Mouse (Mus musculus) lung, embryonic 14.5 days (tissue): ENCODE results near the gene Rusc2. TPM values are rescaled to one million over a fixed set of nuclear protein-coding genes. Genes with fewer than 3 reads are reported as not detected.

Experiments
- ATAC-seq: fragments of 200-750 bp; cut with Nextera tagmentation; 2 replicates; pipeline ENCODE4 v1.8.0; 2017; ENCODE audit warnings: mild to moderate bottlenecking, moderate TSS enrichment, moderate library complexity; ENCODE audit not compliant: insufficient read depth
- DNase-seq: peaks from one replicate; pipeline ENCODE4 v3.0.0-alpha.2; 2015
- H3K27ac ChIP-seq: fragments of 300-500 bp; sonication (generic); 2 replicates; pipeline ENCODE4 v1.5.1; 2014; ENCODE audit warnings: low read depth, mild to moderate bottlenecking, moderate library complexity
- H3K27me3 ChIP-seq: fragments of 300-500 bp; sonication (generic); 2 replicates; pipeline ENCODE4 v1.6.1; 2014; ENCODE audit warnings: low read length, control low read depth; ENCODE audit not compliant: insufficient read depth
- H3K36me3 ChIP-seq: fragments of 300-500 bp; sonication (generic); 2 replicates; pipeline ENCODE4 v1.6.1; 2014; ENCODE audit warnings: control low read depth; ENCODE audit not compliant: insufficient read depth
- H3K4me1 ChIP-seq: fragments of 300-500 bp; sonication (generic); 2 replicates; pipeline ENCODE4 v1.6.1; 2014; ENCODE audit warnings: antibody characterized with exemption, control low read depth; ENCODE audit not compliant: insufficient read depth
- H3K4me2 ChIP-seq: fragments of 300-500 bp; sonication (generic); 2 replicates; pipeline ENCODE4 v1.6.1; 2014; ENCODE audit warnings: mild to moderate bottlenecking
- H3K4me3 ChIP-seq: fragments of 300-500 bp; sonication (generic); 2 replicates; pipeline ENCODE4 v1.5.1; 2014; ENCODE audit warnings: low read depth, low read length
- H3K9ac ChIP-seq: fragments of 300-500 bp; sonication (generic); 2 replicates; pipeline ENCODE4 v1.6.1; 2014
- H3K9me3 ChIP-seq: fragments of 300-500 bp; sonication (generic); 2 replicates; pipeline ENCODE4 v1.6.1; 2016; ENCODE audit warnings: low read depth, low read length, control low read depth
- CTCF ChIP-seq: IDR thresholded peaks from 2 replicates; pipeline ENCODE4 v1.5.1; 2016; ENCODE audit warnings: antibody characterized with exemption, low read depth
- WGBS: fragments of 180-500 bp; shearing (Covaris S2); extraction: QIAGEN DNeasy Blood & Tissue Kit; methylation state at CpG from one replicate; pipeline ENCODE4 v1.1.7; 2014; 5-methylcytosine and 5-hydroxymethylcytosine counted together
- polyA plus RNA-seq: library from polyadenylated mRNA; unstranded; fragments of >200 nt; fragmentation: Nextera tagmentation; extraction: Ambion mirVana; gene quantifications from 2 replicates; pipeline ENCODE4 v1.2.1, GENCODE M21; 2014

The Rusc2 gene
- polyA plus RNA-seq, 1 experiment from 2014 or later: 5.0 TPM

- Histone ChIP-seq H3K4me3 (no peak overlapping the region), H3K27ac (no peak overlapping the region), H3K36me3 (peaks cover 64% of the 10 kb centered on the region), H3K27me3 (0 out of 2 replicates have a peak, but pooled peaks cover 6% of the 10 kb centered on the region), H3K9ac (no peak overlapping the region), H3K9me3 (no peaks in the 10 kb centered on the region), H3K4me1 (peaks cover 3% of the 10 kb centered on the region; the same call in 1 of the 2 replicates), H3K4me2 (no peak overlapping the region)
- 2% methylated on average over 6 of the region's 6 CpGs for WGBS
- peak; percentile 96 for TF ChIP-seq CTCF
- peak; percentile 96 for DNase-seq
- peak; percentile 28; the same call in 1 of the 2 replicates for ATAC-seq
Measured at GRCm38 (mm10) chr4:43420305-43420704, 38.5 kb downstream of the Rusc2 start.

GRCm38 (mm10) chr4:43421632-43422240, 40.0 kb downstream of the Rusc2 start:
- H3K27ac ChIP-seq: no peak overlapping the region
- H3K9me3 ChIP-seq: no peaks in the 10 kb centered on the region
- peaks cover 3% of the 10 kb centered on the region; the same call in 1 of the 2 replicates for H3K4me1 ChIP-seq
- H3K9ac ChIP-seq: no peak overlapping the region
- ATAC-seq (no peak), DNase-seq (no peak)
- WGBS: 77% methylated on average over 28 of the region's 28 CpGs
- H3K27me3 ChIP-seq: peaks cover 15% of the 10 kb centered on the region
- H3K4me3 ChIP-seq: no peak overlapping the region
- no peak overlapping the region for H3K4me2 ChIP-seq
- no peak for TF ChIP-seq CTCF
- peaks cover 63% of the 10 kb centered on the region for H3K36me3 ChIP-seq

- no peak for DNase-seq
- peaks cover 56% of the 10 kb centered on the region for H3K36me3 ChIP-seq
- ATAC-seq: no peak
- H3K9ac ChIP-seq: no peak overlapping the region
- no peaks in the 10 kb centered on the region for H3K9me3 ChIP-seq
- H3K27ac ChIP-seq: no peak overlapping the region
- H3K4me3 ChIP-seq: no peak overlapping the region
- 83% methylated on average over 20 of the region's 20 CpGs for WGBS
- H3K4me1 ChIP-seq: peaks cover 3% of the 10 kb centered on the region; the same call in 1 of the 2 replicates
- no peak for TF ChIP-seq CTCF
- H3K4me2 ChIP-seq: no peak overlapping the region
- H3K27me3 ChIP-seq: peaks cover 31% of the 10 kb centered on the region
Measured at GRCm38 (mm10) chr4:43423267-43423934, 41.6 kb downstream of the Rusc2 start.

- ATAC-seq (no peak), DNase-seq (no peak)
- Histone ChIP-seq H3K4me2 (no peak overlapping the region), H3K4me3 (no peak overlapping the region), H3K27me3 (peaks cover 37% of the 10 kb centered on the region), H3K9me3 (no peaks in the 10 kb centered on the region), H3K27ac (no peak overlapping the region), H3K36me3 (peaks cover 53% of the 10 kb centered on the region), H3K4me1 (peaks cover 3% of the 10 kb centered on the region; the same call in 1 of the 2 replicates), H3K9ac (no peak overlapping the region)
- WGBS: 72% methylated on average over 9 of the region's 9 CpGs
- TF ChIP-seq CTCF: no peak
Measured at GRCm38 (mm10) chr4:43424072-43424471, 42.3 kb downstream of the Rusc2 start.

- Histone ChIP-seq H3K4me3 (no peak overlapping the region), H3K27ac (no peak overlapping the region), H3K9me3 (no peaks in the 10 kb centered on the region), H3K36me3 (peaks cover 50% of the 10 kb centered on the region), H3K9ac (no peak overlapping the region), H3K27me3 (peaks cover 37% of the 10 kb centered on the region), H3K4me2 (peak overlapping the region; percentile 36), H3K4me1 (0 out of 2 replicates have a peak, but pooled peaks cover under 1% of the 10 kb centered on the region)
- ATAC-seq (no peak), DNase-seq (no peak)
- WGBS: 35% methylated on average over 14 of the region's 14 CpGs
- TF ChIP-seq CTCF: no peak
Measured at GRCm38 (mm10) chr4:43425197-43425596, 43.4 kb downstream of the Rusc2 start.

GRCm38 (mm10) chr4:43425648-43426380, 44.0 kb downstream of the Rusc2 start:
- DNase-seq (peak; percentile 34), ATAC-seq (peak; percentile 36; the same call in 1 of the 2 replicates)
- peak overlapping the region; percentile 4; the same call in 1 of the 2 replicates for H3K9ac ChIP-seq
- peak overlapping the region; percentile 36 for H3K4me2 ChIP-seq
- peaks cover 50% of the 10 kb centered on the region for H3K36me3 ChIP-seq
- H3K4me3 ChIP-seq: no peak overlapping the region
- no peak for TF ChIP-seq CTCF
- no peak overlapping the region for H3K27ac ChIP-seq
- peaks cover 37% of the 10 kb centered on the region for H3K27me3 ChIP-seq
- no peaks in the 10 kb centered on the region for H3K9me3 ChIP-seq
- WGBS: 28% methylated on average over 31 of the region's 31 CpGs
- no peaks in the 10 kb centered on the region for H3K4me1 ChIP-seq

- Histone ChIP-seq H3K9me3 (no peaks in the 10 kb centered on the region), H3K27ac (no peak overlapping the region), H3K4me2 (no peak overlapping the region), H3K9ac (no peak overlapping the region), H3K36me3 (peaks cover 50% of the 10 kb centered on the region), H3K4me3 (no peak overlapping the region), H3K4me1 (no peaks in the 10 kb centered on the region), H3K27me3 (peaks cover 37% of the 10 kb centered on the region)
- no peak for TF ChIP-seq CTCF
- ATAC-seq: no peak
- no peak for DNase-seq
- WGBS: 61% methylated on average over 10 of the region's 10 CpGs
Measured at GRCm38 (mm10) chr4:43426487-43426886, 44.7 kb downstream of the Rusc2 start.
